Mouse (Mus musculus): ENCODE measurements at regions not wholly inside any gene's neighbourhood (a gene's known extent, or its start where the extent isn't known, plus 50 kb on each side); places are given as distances from the start of the nearest gene placed in this dataset.
"Not testable (repeated sequence)": the region's sequence is repeated elsewhere in the genome, so short reads cannot be mapped to it uniquely, and the experiment has no call there.

DNA sequence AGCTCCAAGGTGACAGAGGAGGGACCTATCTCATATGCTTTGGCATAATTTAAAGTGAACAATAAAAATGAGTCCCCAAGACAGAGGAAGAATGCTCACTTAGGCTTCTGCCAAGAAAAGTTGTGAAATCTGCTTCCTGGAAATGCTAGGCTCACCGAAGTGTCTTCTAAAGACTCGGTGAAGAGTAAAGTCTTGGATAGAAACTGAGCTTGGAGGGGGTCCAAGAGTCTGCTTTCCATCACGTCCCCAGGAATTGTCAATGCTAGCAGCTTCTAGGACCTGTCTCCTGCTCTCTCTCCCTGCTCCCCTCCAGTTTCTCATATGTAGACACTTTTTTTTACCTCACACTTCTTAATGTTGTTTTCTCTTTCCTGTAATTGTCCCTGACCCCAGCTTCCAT is 97.6 kb upstream of the Frmd4a start:
- Histone ChIP-seq H3K36me3 (ENCODE audit: control insufficient read depth, insufficient read depth, low read length) (no peaks in the 10 kb centered on the region), H3K27ac (ENCODE audit: insufficient read depth, low read length) (no peak overlapping the region), H3K27me3 (ENCODE audit: control insufficient read depth, insufficient read depth, low read length) (no peaks in the 10 kb centered on the region), H3K4me3 (ENCODE audit: extremely low read depth, insufficient read depth, insufficient read length) (no peak overlapping the region), H3K4me1 (ENCODE audit: control insufficient read depth, insufficient read depth, insufficient read length) (no peaks in the 10 kb centered on the region)
- DNase-seq (ENCODE audit: low read depth in 1 of 2, low spot score in 2 of 2), result no peak
- no peak for TF ChIP-seq CTCF (IDR thresholded peaks at IDR 0.05; ENCODE audit: extremely low read depth, insufficient read depth, insufficient read length, insufficient replicate concordance)
- TF ChIP-seq POLR2A (IDR thresholded peaks at IDR 0.05; ENCODE audit: low read depth, low read length), result no peak
- WGBS, result 74% methylated on average over 3 of the region's 3 CpGs

DNA sequence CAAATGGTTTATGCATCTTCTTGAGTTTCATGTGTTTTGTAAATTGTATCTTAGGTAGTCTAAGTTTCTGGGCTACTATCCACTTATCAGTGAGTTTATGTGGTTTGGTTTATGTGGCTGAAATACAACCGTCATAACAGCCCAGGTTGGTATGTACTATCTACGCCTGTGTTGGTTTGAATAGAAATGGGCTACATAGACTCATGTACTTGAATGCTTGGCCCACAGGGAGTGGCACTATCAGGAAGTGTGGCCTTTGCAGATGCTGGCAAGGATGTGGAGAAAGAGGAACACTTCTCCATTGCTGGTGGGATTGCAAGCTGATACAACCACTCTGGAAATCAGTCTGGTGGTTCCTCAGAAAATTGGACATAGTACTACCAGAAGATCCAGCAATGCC is 96.4 kb upstream of the Frmd4a start:
- H3K36me3 ChIP-seq (ENCODE audit: control insufficient read depth, insufficient read depth, low read length), result not testable (repeated sequence)
- 77% methylated on average over 2 of the region's 2 CpGs for WGBS

DNA sequence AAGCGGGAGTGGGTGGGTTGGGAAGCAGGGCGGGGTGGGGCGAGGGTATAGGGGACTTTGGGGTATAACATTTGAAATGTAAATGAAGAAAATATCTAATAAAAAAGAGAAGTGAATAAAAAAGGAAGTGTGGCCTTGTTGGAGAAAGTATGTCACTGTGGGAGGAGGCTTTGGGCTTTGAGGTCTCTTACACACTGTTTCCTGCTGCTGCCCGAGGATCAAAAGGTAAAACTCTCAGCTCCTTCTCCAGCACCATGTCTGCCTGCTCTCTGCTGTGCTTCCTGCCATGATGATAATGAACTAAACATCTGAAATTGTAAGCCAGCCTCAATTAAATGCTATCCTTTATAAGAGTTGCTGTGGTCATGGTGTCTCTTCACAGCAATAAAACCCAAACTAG is 94.8 kb upstream of the Frmd4a start:
- Histone ChIP-seq H3K4me3 (ENCODE audit: extremely low read depth, insufficient read depth, insufficient read length) (no peak overlapping the region), H3K27ac (ENCODE audit: insufficient read depth, low read length) (no peak overlapping the region), H3K36me3 (ENCODE audit: control insufficient read depth, insufficient read depth, low read length) (no peaks in the 10 kb centered on the region), H3K4me1 (ENCODE audit: control insufficient read depth, insufficient read depth, insufficient read length) (no peaks in the 10 kb centered on the region), H3K27me3 (ENCODE audit: control insufficient read depth, insufficient read depth, low read length) (no peaks in the 10 kb centered on the region)
- DNase-seq (ENCODE audit: low read depth in 1 of 2, low spot score in 2 of 2), result no peak
- WGBS, result 47% methylated on average over 4 of the region's 4 CpGs
- no peak for TF ChIP-seq CTCF (IDR thresholded peaks at IDR 0.05; ENCODE audit: extremely low read depth, insufficient read depth, insufficient read length, insufficient replicate concordance)
- no peak for TF ChIP-seq POLR2A (IDR thresholded peaks at IDR 0.05; ENCODE audit: low read depth, low read length)

More for the DNA sequence above, 96.4 kb upstream of the Frmd4a start:
- not testable (repeated sequence) for H3K4me3 ChIP-seq (ENCODE audit: extremely low read depth, insufficient read depth, insufficient read length); H3K27ac ChIP-seq (ENCODE audit: insufficient read depth, low read length); DNase-seq (ENCODE audit: low read depth in 1 of 2, low spot score in 2 of 2); H3K4me1 ChIP-seq (ENCODE audit: control insufficient read depth, insufficient read depth, insufficient read length); H3K27me3 ChIP-seq (ENCODE audit: control insufficient read depth, insufficient read depth, low read length)

DNA sequence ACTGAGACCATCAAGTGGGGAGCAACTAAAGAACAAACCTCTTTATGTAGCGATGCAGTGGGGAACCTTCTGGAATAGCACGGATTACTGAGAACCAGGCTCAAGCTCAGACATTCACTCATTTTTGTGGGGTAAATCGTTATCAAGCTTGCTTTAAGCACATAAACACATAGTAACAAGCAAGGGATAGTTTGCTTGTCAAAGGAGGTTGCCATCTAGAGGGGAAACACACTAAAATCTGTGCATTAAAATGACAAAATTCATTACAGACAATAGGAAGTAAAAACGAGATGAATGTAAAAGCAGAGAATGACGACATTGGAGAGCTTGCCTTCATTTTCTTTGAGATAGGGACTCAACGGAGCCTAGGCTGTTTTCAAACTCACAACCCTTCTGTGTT is 92.8 kb upstream of the Frmd4a start:
- TF ChIP-seq POLR2A (IDR thresholded peaks at IDR 0.05; ENCODE audit: low read depth, low read length) (no peak), CTCF (IDR thresholded peaks at IDR 0.05; ENCODE audit: extremely low read depth, insufficient read depth, insufficient read length, insufficient replicate concordance) (no peak)
- no peak overlapping the region for H3K27ac ChIP-seq (ENCODE audit: insufficient read depth, low read length)
- H3K36me3 ChIP-seq (ENCODE audit: control insufficient read depth, insufficient read depth, low read length), result no peaks in the 10 kb centered on the region
- DNase-seq (ENCODE audit: low read depth in 1 of 2, low spot score in 2 of 2), result no peak
- H3K27me3 ChIP-seq (ENCODE audit: control insufficient read depth, insufficient read depth, low read length), result no peaks in the 10 kb centered on the region
- 72% methylated on average over 6 of the region's 6 CpGs for WGBS
- no peak overlapping the region for H3K4me3 ChIP-seq (ENCODE audit: extremely low read depth, insufficient read depth, insufficient read length)
- H3K4me1 ChIP-seq (ENCODE audit: control insufficient read depth, insufficient read depth, insufficient read length), result no peaks in the 10 kb centered on the region

DNA sequence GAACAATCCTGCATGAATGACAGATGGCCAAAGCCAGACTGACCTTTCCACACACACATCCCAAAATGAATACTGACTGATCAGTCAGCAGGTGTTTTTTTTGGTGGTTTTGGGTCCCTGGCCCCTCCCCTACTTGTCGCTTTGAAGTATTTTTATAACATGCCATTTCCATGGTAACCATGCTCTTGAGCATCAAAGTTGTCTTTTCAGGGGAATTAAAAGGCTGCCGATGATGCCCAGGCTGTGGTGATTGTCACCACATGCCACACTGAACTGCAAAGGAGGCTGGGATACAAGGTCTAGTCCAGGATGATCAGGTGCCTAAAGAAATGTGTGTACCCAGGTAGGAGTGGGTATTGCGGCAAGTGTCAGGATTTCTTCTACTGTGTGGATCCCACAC is 92.3 kb upstream of the Frmd4a start:
- no peaks in the 10 kb centered on the region for H3K36me3 ChIP-seq (ENCODE audit: control insufficient read depth, insufficient read depth, low read length)
- no peaks in the 10 kb centered on the region for H3K27me3 ChIP-seq (ENCODE audit: control insufficient read depth, insufficient read depth, low read length)
- 75% methylated on average over 3 of the region's 3 CpGs for WGBS
- no peaks in the 10 kb centered on the region for H3K4me1 ChIP-seq (ENCODE audit: control insufficient read depth, insufficient read depth, insufficient read length)
- no peak overlapping the region for H3K27ac ChIP-seq (ENCODE audit: insufficient read depth, low read length)
- H3K4me3 ChIP-seq (ENCODE audit: extremely low read depth, insufficient read depth, insufficient read length), result no peak overlapping the region
- peak in 1 of 2 experiments; percentile 14 for DNase-seq (ENCODE audit: low read depth in 1 of 2, low spot score in 2 of 2)
- no peak for TF ChIP-seq CTCF (IDR thresholded peaks at IDR 0.05; ENCODE audit: extremely low read depth, insufficient read depth, insufficient read length, insufficient replicate concordance)
- TF ChIP-seq POLR2A (IDR thresholded peaks at IDR 0.05; ENCODE audit: low read depth, low read length), result no peak

DNA sequence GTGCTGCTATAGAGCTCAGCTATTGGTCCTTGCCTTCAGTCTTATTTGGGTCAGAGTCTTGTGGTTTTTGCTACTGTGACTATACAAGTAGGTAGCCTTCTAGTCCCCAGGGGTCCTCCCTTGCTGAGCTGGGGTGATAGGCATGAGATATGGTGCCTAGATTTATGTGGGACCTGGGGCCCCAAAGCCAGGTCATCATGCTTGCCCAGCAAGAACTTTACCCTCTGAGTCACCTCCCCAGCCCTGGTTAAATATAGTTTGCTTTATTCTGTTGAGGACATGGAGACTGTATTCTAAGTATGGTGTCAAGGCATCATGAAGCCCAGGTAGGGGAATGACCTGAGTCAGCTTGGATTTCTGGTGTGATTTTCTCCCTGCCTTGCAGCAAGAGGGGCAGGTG is 91.4 kb upstream of the Frmd4a start:
- no peaks in the 10 kb centered on the region for H3K36me3 ChIP-seq (ENCODE audit: control insufficient read depth, insufficient read depth, low read length)
- no peak for DNase-seq (ENCODE audit: low read depth in 1 of 2, low spot score in 2 of 2)
- no peak for TF ChIP-seq POLR2A (IDR thresholded peaks at IDR 0.05; ENCODE audit: low read depth, low read length)
- TF ChIP-seq CTCF (IDR thresholded peaks at IDR 0.05; ENCODE audit: extremely low read depth, insufficient read depth, insufficient read length, insufficient replicate concordance), result no peak
- no peaks in the 10 kb centered on the region for H3K27me3 ChIP-seq (ENCODE audit: control insufficient read depth, insufficient read depth, low read length)
- H3K27ac ChIP-seq (ENCODE audit: insufficient read depth, low read length), result no peak overlapping the region
- no peaks in the 10 kb centered on the region for H3K4me1 ChIP-seq (ENCODE audit: control insufficient read depth, insufficient read depth, insufficient read length)
- H3K4me3 ChIP-seq (ENCODE audit: extremely low read depth, insufficient read depth, insufficient read length), result no peak overlapping the region

DNA sequence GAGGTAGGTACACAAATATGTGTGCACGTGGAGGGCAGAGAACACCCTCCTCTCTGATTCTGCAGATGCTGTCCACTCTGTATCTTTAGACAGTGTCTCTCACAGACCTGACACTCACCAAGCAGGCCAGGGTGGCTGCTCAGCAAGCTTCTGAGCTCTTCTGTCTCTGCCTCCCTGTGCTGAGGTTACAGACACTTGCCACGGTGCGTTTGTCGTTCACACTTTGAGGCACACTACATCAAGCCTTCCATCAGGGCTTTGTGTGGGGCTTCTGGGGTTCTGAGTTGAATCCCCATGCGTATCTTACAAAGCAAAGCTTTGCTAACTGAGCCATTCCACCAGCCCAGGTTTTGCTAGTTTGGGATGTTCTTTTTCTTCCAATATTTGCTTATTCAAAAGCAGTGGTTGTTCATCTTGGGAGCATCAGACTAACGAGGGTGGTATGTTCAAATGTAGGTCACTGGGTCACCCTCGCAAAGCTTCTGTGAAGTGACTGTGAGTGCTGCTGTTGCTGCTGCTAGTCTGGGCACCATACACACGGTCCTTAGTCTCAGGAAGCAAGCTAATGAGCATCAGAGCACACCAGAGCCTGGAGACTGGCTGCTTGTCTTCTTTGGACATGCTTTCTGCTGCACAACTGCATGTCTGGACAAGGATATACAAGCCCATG is 90.2 kb upstream of the Frmd4a start:
- Histone ChIP-seq H3K4me1 (ENCODE audit: control insufficient read depth, insufficient read depth, insufficient read length) (no peaks in the 10 kb centered on the region), H3K36me3 (ENCODE audit: control insufficient read depth, insufficient read depth, low read length) (no peaks in the 10 kb centered on the region), H3K27ac (ENCODE audit: insufficient read depth, low read length) (no peak overlapping the region), H3K4me3 (ENCODE audit: extremely low read depth, insufficient read depth, insufficient read length) (no peak overlapping the region), H3K27me3 (ENCODE audit: control insufficient read depth, insufficient read depth, low read length) (no peaks in the 10 kb centered on the region)
- WGBS, result 74% methylated on average over 8 of the region's 8 CpGs
- DNase-seq (ENCODE audit: low read depth in 1 of 2, low spot score in 2 of 2), result no peak
- TF ChIP-seq CTCF (IDR thresholded peaks at IDR 0.05; ENCODE audit: extremely low read depth, insufficient read depth, insufficient read length, insufficient replicate concordance) (no peak), POLR2A (IDR thresholded peaks at IDR 0.05; ENCODE audit: low read depth, low read length) (no peak)
